Mouse (Mus musculus): ENCODE measurements around the gene Ncam1.

GRCm38 (mm10) chr9:49692791-49693190 is 105.9 kb downstream of the Ncam1 start:
- no peak for TF ChIP-seq CTCF (IDR thresholded peaks at IDR 0.05; ENCODE audit: low read depth, low read length)
- TF ChIP-seq POLR2A (IDR thresholded peaks at IDR 0.05; ENCODE audit: borderline replicate concordance, low read depth, low read length) = no peak

Measured in bone marrow macrophage, adult 2 months (primary cell).